Mouse (Mus musculus) heart, embryonic 15.5 days (tissue): Measurements from ENCODE around the gene Upp1. TPM values are rescaled to one million over a fixed set of nuclear protein-coding genes. Genes with fewer than 3 reads are reported as not detected.
"Not testable (repeated sequence)": the region's sequence is repeated elsewhere in the genome, so short reads cannot be mapped to it uniquely, and the experiment has no call there.

ENCODE experiments used
- ATAC-seq: fragments of 200-750 bp; cut with Nextera tagmentation; replicated peaks from 2 replicates; pipeline ENCODE4 v1.8.0; 2017; ENCODE audit warnings: low read depth, moderate TSS enrichment; ENCODE audit not compliant: insufficient number of reproducible peaks, insufficient read depth, low FRiP score
- H3K27ac ChIP-seq: fragments of 300-500 bp; sonication (generic); 2 replicates; pipeline ENCODE4 v1.5.1; 2015; ENCODE audit warnings: mild to moderate bottlenecking, inconsistent platforms
- H3K27me3 ChIP-seq: fragments of 300-500 bp; sonication (generic); 2 replicates; pipeline ENCODE4 v1.6.1; 2015; ENCODE audit warnings: inconsistent platforms
- H3K36me3 ChIP-seq: fragments of 300-500 bp; sonication (generic); 2 replicates; pipeline ENCODE4 v1.6.1; 2015; ENCODE audit warnings: mild to moderate bottlenecking, inconsistent platforms
- H3K4me1 ChIP-seq: fragments of 300-500 bp; sonication (generic); replicated peaks from 2 replicates; pipeline ENCODE4 v1.6.1; 2015; ENCODE audit warnings: inconsistent platforms
- H3K4me2 ChIP-seq: fragments of 300-500 bp; sonication (generic); 2 replicates; pipeline ENCODE4 v1.6.1; 2015; ENCODE audit warnings: inconsistent platforms, mild to moderate bottlenecking, moderate library complexity
- H3K4me3 ChIP-seq: fragments of 300-500 bp; sonication (generic); 2 replicates; pipeline ENCODE4 v1.5.1; 2015; ENCODE audit warnings: mild to moderate bottlenecking, inconsistent platforms
- H3K9ac ChIP-seq: fragments of 300-500 bp; sonication (generic); 2 replicates; pipeline ENCODE4 v1.6.1; 2015; ENCODE audit warnings: mild to moderate bottlenecking, inconsistent platforms
- H3K9me3 ChIP-seq: fragments of 300-500 bp; sonication (generic); replicated peaks from 2 replicates; pipeline ENCODE4 v1.6.1; 2016; ENCODE audit warnings: inconsistent platforms
- WGBS: fragments of 180-500 bp; shearing (Covaris S2); methylation state at CpG from one replicate; pipeline ENCODE4 v1.1.7; 2015; ENCODE audit warnings: mixed read lengths; 5-methylcytosine and 5-hydroxymethylcytosine counted together
- polyA plus RNA-seq: library from polyadenylated mRNA; unstranded; fragments of >200 nt; fragmentation: Nextera tagmentation; extraction: Ambion mirVana; gene quantifications from 2 replicates; pipeline ENCODE4 v1.2.1, GENCODE M21; 2015

Upp1 gene
- polyA plus RNA-seq, 1 experiment from 2014 or later, result 37.9 TPM

GRCm38 (mm10) chr11:9126373-9127107, 8.6 kb downstream of the Upp1 start:
- no peaks in the 10 kb centered on the region for H3K36me3 ChIP-seq
- no peak overlapping the region for H3K27ac ChIP-seq
- WGBS, result 56% methylated on average over 5 of the region's 5 CpGs
- H3K4me1 ChIP-seq, result no peaks in the 10 kb centered on the region
- H3K4me3 ChIP-seq, result no peak overlapping the region
- H3K9ac ChIP-seq, result no peak overlapping the region
- H3K27me3 ChIP-seq, result no peaks in the 10 kb centered on the region
- H3K9me3 ChIP-seq, result no peaks in the 10 kb centered on the region
- H3K4me2 ChIP-seq, result no peak overlapping the region
- ATAC-seq, result no peak

DNA sequence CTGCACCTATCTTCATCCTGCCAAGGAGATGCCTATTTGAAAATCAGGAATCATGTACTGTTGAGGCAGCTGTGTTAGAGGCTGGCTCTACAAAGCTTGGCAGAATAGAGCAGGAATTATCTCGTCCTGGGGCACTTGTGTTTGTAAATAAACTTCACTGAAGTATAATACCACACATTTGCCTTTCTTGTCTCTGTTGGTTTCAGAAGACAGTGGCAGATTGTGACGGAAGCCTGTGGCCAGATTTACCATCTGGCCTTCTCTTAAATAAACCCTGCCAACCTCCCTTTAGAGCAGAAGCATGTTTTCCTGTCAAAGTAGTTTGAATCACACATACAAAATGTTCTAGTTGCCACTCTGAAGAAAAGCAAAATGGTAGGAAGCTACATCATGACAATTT, 10.2 kb downstream of the Upp1 start:
- Histone ChIP-seq H3K9me3 (no peaks in the 10 kb centered on the region), H3K36me3 (peaks cover 4% of the 10 kb centered on the region; the same call in 1 of the 2 replicates), H3K27me3 (no peaks in the 10 kb centered on the region), H3K4me2 (no peak overlapping the region), H3K27ac (no peak overlapping the region), H3K4me3 (no peak overlapping the region), H3K9ac (no peak overlapping the region), H3K4me1 (no peaks in the 10 kb centered on the region)
- WGBS, result 68% methylated on average over 2 of the region's 2 CpGs
- no peak for ATAC-seq

DNA sequence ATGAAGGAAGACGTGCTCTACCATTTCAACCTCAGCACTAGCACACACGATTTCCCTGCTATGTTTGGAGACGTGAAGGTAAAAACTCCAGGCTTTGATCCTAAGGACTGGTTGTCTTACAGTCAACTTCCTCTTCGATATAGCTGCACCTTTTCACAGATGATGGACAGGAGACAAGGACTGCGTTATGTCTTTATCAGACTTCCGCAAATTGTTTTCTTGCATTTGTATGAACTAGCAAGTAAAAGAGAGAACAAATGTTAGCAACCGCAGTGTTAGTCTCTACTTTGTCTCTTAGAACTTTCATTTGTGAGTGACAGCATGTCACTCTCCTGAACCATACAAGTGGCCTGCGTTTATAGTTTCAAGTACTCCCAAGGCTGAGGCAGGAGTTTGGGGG, 11.6 kb downstream of the Upp1 start:
- Histone ChIP-seq H3K9ac (no peak overlapping the region), H3K27me3 (no peaks in the 10 kb centered on the region), H3K36me3 (peaks cover 4% of the 10 kb centered on the region; the same call in 1 of the 2 replicates), H3K4me3 (no peak overlapping the region), H3K9me3 (no peaks in the 10 kb centered on the region), H3K4me2 (no peak overlapping the region), H3K4me1 (no peaks in the 10 kb centered on the region), H3K27ac (no peak overlapping the region)
- WGBS, result 77% methylated on average over 8 of the region's 8 CpGs
- no peak for ATAC-seq

DNA sequence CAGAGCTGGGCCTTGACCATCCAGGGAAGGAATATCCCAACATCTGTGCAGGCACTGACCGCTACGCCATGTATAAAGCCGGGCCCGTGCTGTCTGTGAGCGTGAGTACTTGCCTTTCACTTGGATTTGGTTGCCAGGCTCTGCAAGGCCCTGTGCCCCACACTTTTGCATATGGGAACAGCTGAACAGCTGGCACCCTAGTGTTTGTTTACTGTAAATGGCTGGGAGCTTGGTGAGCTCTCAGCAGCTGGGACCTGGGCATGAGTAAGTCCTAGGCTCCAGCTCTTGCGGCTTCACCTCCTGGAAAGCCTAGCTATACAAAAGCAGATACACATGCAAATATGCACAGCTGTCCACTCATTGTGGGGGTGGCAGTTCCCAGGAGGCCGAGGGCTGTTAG, 13.8 kb downstream of the Upp1 start:
- H3K9me3 ChIP-seq, result no peaks in the 10 kb centered on the region
- H3K4me2 ChIP-seq, result no peak overlapping the region
- H3K9ac ChIP-seq, result no peak overlapping the region
- no peak overlapping the region for H3K4me3 ChIP-seq
- no peaks in the 10 kb centered on the region for H3K27me3 ChIP-seq
- peaks cover 4% of the 10 kb centered on the region; the same call in 1 of the 2 replicates for H3K36me3 ChIP-seq
- H3K4me1 ChIP-seq, result no peaks in the 10 kb centered on the region
- no peak for ATAC-seq
- 86% methylated on average over 7 of the region's 7 CpGs for WGBS
- H3K27ac ChIP-seq, result no peak overlapping the region

- Histone ChIP-seq H3K27ac (no peak overlapping the region), H3K4me2 (no peak overlapping the region), H3K4me1 (no peaks in the 10 kb centered on the region), H3K9me3 (no peaks in the 10 kb centered on the region), H3K4me3 (no peak overlapping the region), H3K36me3 (peaks cover 4% of the 10 kb centered on the region; the same call in 1 of the 2 replicates), H3K9ac (no peak overlapping the region), H3K27me3 (no peaks in the 10 kb centered on the region)
- 68% methylated on average over 11 of the region's 11 CpGs for WGBS
- 0 out of 2 replicates have a peak, but pooled peaks have one; percentile 44 for ATAC-seq
Observed at GRCm38 (mm10) chr11:9135589-9136246, 17.8 kb downstream of the Upp1 start.

- WGBS, result 18% methylated on average over 5 of the region's 5 CpGs
- peaks cover 4% of the 10 kb centered on the region; the same call in 1 of the 2 replicates for H3K36me3 ChIP-seq
- H3K4me2 ChIP-seq, result no peak overlapping the region
- H3K9ac ChIP-seq, result no peak overlapping the region
- ATAC-seq, result no peak
- no peaks in the 10 kb centered on the region for H3K9me3 ChIP-seq
- no peaks in the 10 kb centered on the region for H3K4me1 ChIP-seq
- no peaks in the 10 kb centered on the region for H3K27me3 ChIP-seq
- no peak overlapping the region for H3K27ac ChIP-seq
- no peak overlapping the region for H3K4me3 ChIP-seq
Observed at GRCm38 (mm10) chr11:9136471-9136870, 18.6 kb downstream of the Upp1 start.

GRCm38 (mm10) chr11:9145113-9145512, 27.2 kb downstream of the Upp1 start:
- 84% methylated on average over 2 of the region's 2 CpGs for WGBS
- Histone ChIP-seq H3K27me3 (no peaks in the 10 kb centered on the region), H3K9ac (no peak overlapping the region), H3K4me2 (no peak overlapping the region), H3K4me3 (no peak overlapping the region), H3K9me3 (no peaks in the 10 kb centered on the region), H3K27ac (no peak overlapping the region), H3K36me3 (no peaks in the 10 kb centered on the region), H3K4me1 (no peaks in the 10 kb centered on the region)
- no peak for ATAC-seq

DNA sequence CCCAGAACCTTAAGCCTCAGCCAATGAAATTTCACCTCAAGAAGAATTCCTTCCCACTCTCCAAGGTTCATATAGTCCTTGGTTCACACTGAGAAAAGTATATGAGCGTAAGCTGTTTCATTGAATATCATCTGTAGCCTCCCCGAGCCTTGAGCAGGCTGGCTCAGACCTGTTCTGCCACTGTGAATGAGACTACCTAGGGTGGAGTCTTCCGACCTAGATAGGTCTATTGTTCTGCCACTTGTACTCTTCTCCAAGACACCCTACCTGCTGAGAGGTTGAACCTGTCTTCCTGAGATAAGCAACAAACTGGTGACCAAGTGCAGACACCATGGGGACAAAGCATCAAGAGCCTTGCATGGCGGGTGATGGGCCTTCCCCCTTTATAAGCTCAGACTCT, 28.2 kb downstream of the Upp1 start:
- Histone ChIP-seq H3K4me3 (no peak overlapping the region), H3K27ac (no peak overlapping the region), H3K9ac (no peak overlapping the region), H3K9me3 (no peaks in the 10 kb centered on the region), H3K4me1 (no peaks in the 10 kb centered on the region), H3K36me3 (no peaks in the 10 kb centered on the region), H3K27me3 (no peaks in the 10 kb centered on the region), H3K4me2 (no peak overlapping the region)
- ATAC-seq, result no peak
- 85% methylated on average over 4 of the region's 4 CpGs for WGBS

GRCm38 (mm10) chr11:9146683-9147082, 28.8 kb downstream of the Upp1 start:
- no peaks in the 10 kb centered on the region for H3K36me3 ChIP-seq
- H3K4me1 ChIP-seq, result no peaks in the 10 kb centered on the region
- no peak overlapping the region for H3K9ac ChIP-seq
- H3K27ac ChIP-seq, result no peak overlapping the region
- H3K4me3 ChIP-seq, result no peak overlapping the region
- ATAC-seq, result no peak
- 77% methylated on average over 1 of the region's 1 CpGs for WGBS
- no peaks in the 10 kb centered on the region for H3K27me3 ChIP-seq
- no peak overlapping the region for H3K4me2 ChIP-seq
- no peaks in the 10 kb centered on the region for H3K9me3 ChIP-seq

DNA sequence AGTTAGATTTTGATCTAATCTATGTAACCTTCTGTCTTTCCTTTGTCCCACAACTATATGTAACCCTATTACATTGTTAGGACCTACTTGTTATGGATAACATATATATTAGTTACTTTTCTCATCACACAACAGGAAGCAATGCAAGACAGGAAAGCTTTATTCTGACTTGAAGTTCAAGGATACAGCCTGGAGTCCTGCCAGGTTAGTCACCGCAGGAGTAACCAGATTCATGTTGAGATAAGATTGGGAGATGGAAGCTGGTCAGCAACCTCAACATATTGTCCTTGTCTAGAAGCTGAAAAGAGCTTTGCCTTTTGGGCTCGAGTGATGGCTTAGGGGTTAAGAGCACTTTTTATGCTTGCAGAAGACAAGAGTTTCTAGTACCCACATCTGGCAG, 30.3 kb downstream of the Upp1 start:
- Histone ChIP-seq H3K4me2 (no peak overlapping the region), H3K4me1 (no peaks in the 10 kb centered on the region), H3K9ac (no peak overlapping the region), H3K36me3 (no peaks in the 10 kb centered on the region), H3K9me3 (no peaks in the 10 kb centered on the region), H3K27me3 (no peaks in the 10 kb centered on the region), H3K27ac (no peak overlapping the region), H3K4me3 (no peak overlapping the region)
- no peak for ATAC-seq
- 60% methylated on average over 2 of the region's 2 CpGs for WGBS

DNA sequence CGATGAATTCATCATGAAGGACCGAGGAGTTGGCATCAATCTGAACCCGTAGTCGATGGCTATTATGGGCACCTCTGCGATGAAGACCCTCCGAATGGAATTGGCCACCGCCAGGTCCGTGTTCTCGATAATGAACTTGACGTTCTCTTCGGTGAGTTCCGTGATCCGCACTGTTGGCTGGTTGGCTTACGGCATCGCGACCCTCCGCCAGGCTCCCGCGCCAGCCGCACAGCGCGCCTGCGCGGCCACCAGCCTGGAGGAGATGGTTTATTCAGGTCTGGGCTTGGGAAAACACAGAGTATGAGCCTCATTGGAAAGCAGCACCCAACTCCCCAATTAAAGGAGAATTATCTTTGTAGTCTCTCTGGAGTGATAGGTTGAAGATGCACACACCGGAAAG, 32.5 kb downstream of the Upp1 start:
- not testable (repeated sequence) for H3K27me3 ChIP-seq, H3K4me2 ChIP-seq, H3K27ac ChIP-seq, H3K9me3 ChIP-seq, H3K4me1 ChIP-seq, ATAC-seq, H3K4me3 ChIP-seq, H3K9ac ChIP-seq, H3K36me3 ChIP-seq
- 73% methylated on average over 25 of the region's 25 CpGs for WGBS

DNA sequence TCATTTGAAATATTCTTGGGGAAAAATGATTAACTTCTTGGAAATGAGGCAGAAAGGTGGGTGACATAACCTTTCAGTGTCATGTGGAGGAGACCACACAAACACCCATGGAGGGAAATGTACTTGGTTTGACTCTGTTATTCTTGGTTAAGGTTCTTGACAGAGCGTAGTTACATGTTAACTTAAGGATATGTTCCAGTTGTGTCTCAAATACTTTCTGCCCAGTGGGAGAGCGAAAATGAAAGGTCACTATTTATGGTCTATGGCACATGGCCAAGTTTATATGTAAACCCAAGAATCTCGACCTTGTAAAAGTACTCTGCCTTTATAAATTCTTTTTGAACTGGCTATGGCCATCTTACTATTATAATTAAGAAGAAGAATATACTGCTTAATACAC, 42.0 kb downstream of the Upp1 start:
- H3K36me3 ChIP-seq, result no peaks in the 10 kb centered on the region
- H3K9me3 ChIP-seq, result no peaks in the 10 kb centered on the region
- no peaks in the 10 kb centered on the region for H3K27me3 ChIP-seq
- no peak for ATAC-seq
- H3K4me3 ChIP-seq, result no peak overlapping the region
- 38% methylated on average over 3 of the region's 3 CpGs for WGBS
- no peak overlapping the region for H3K27ac ChIP-seq
- H3K9ac ChIP-seq, result no peak overlapping the region
- H3K4me1 ChIP-seq, result no peaks in the 10 kb centered on the region
- H3K4me2 ChIP-seq, result no peak overlapping the region
